Mouse (Mus musculus) limb, embryonic 11.5 days (tissue): ENCODE data around the gene Klk5. TPM values are rescaled to one million over a fixed set of nuclear protein-coding genes. Genes with fewer than 3 reads are reported as not detected.
A peak's percentile ranks its signal among the peaks of the same experiment; 100 is the strongest.

Experiments
- ATAC-seq: fragments of 200-750 bp; cut with Nextera tagmentation; 2 replicates; pipeline ENCODE4 v1.8.0; 2017; ENCODE audit warnings: low read depth; ENCODE audit not compliant: insufficient number of reproducible peaks, low FRiP score, low TSS enrichment
- DNase-seq: peaks from one replicate; pipeline ENCODE4 v3.0.0-alpha.2; 2015; ENCODE audit warnings: low spot score
- H3K27ac ChIP-seq: fragments of 300-500 bp; sonication (generic); replicated peaks from 2 replicates; pipeline ENCODE4 v1.5.1; 2014; ENCODE audit warnings: low read depth, mild to moderate bottlenecking, low read length
- H3K27me3 ChIP-seq: fragments of 300-500 bp; sonication (generic); 2 replicates; pipeline ENCODE4 v1.6.1; 2014; ENCODE audit warnings: mild to moderate bottlenecking, low read length, mixed read lengths; ENCODE audit not compliant: control insufficient read depth, insufficient read depth
- H3K36me3 ChIP-seq: fragments of 300-500 bp; sonication (generic); 2 replicates; pipeline ENCODE4 v1.6.1; 2014; ENCODE audit warnings: mild to moderate bottlenecking, low read length, moderate library complexity, mixed read lengths; ENCODE audit not compliant: control insufficient read depth, insufficient read depth
- H3K4me1 ChIP-seq: fragments of 300-500 bp; sonication (generic); 2 replicates; pipeline ENCODE4 v1.6.1; 2014; ENCODE audit warnings: low read length, mixed read lengths; ENCODE audit not compliant: control insufficient read depth, insufficient read depth
- H3K4me2 ChIP-seq: fragments of 300-500 bp; sonication (generic); 2 replicates; pipeline ENCODE4 v1.6.1; 2014; ENCODE audit warnings: low read depth, mild to moderate bottlenecking, moderate library complexity; ENCODE audit not compliant: severe bottlenecking
- H3K4me3 ChIP-seq: fragments of 300-500 bp; sonication (generic); 2 replicates; pipeline ENCODE4 v1.5.1; 2014; ENCODE audit warnings: low read depth, low read length
- H3K9ac ChIP-seq: fragments of 300-500 bp; sonication (generic); 2 replicates; pipeline ENCODE4 v1.6.1; 2014; ENCODE audit warnings: mild to moderate bottlenecking, low read length
- H3K9me3 ChIP-seq: fragments of 300-500 bp; sonication (generic); 2 replicates; pipeline ENCODE4 v1.6.1; 2016; ENCODE audit warnings: low read length; ENCODE audit not compliant: control insufficient read depth
- WGBS: fragments of 180-500 bp; shearing (Covaris S2); extraction: QIAGEN DNeasy Blood & Tissue Kit; methylation state at CpG from one replicate; pipeline ENCODE4 v1.1.7; 2014; 5-methylcytosine and 5-hydroxymethylcytosine counted together
- polyA plus RNA-seq: library from polyadenylated mRNA; unstranded; fragments of >200 nt; fragmentation: Nextera tagmentation; extraction: Ambion mirVana; gene quantifications from 2 replicates; pipeline ENCODE4 v1.2.1, GENCODE M21; 2014

The Klk5 gene
- polyA plus RNA-seq, 1 experiment from 2014 or later = not detected

GRCm38 (mm10) chr7:43857501-43857900 lies 15.7 kb downstream of the Klk5 start:
- Histone ChIP-seq H3K4me1 (no peaks in the 10 kb centered on the region), H3K27ac (no peak overlapping the region), H3K9ac (no peak overlapping the region), H3K36me3 (no peaks in the 10 kb centered on the region), H3K9me3 (no peaks in the 10 kb centered on the region), H3K27me3 (no peaks in the 10 kb centered on the region), H3K4me3 (no peak overlapping the region), H3K4me2 (no peak overlapping the region)
- no peak for ATAC-seq
- no peak for DNase-seq
- 90% methylated on average over 12 of the region's 12 CpGs for WGBS

DNA sequence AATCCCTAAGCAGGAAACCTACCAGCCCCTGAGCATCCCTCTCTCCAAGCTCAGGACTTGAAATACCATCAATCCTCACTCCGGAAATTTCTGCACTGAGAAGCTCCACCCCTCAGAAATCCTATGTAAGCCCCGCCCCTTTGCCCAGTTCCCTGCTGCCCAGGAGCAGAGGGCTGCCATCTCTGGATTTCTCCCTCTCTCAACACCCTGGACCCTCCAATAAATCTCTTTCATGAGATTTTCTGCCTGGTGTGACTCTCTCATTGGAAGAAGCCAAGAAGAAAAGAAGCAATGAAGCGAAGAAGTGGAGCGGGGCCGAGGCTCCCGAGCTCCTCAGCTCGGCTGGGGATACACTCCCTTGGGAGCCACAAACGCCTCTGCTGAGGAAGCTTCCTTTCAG lies 18.6 kb downstream of the Klk5 start:
- Histone ChIP-seq H3K4me3 (no peak overlapping the region), H3K27ac (no peak overlapping the region), H3K9ac (no peak overlapping the region), H3K36me3 (no peaks in the 10 kb centered on the region), H3K9me3 (no peaks in the 10 kb centered on the region), H3K27me3 (no peaks in the 10 kb centered on the region), H3K4me1 (no peaks in the 10 kb centered on the region), H3K4me2 (no peak overlapping the region)
- no peak for ATAC-seq
- DNase-seq = no peak
- 83% methylated on average over 8 of the region's 8 CpGs for WGBS

DNA sequence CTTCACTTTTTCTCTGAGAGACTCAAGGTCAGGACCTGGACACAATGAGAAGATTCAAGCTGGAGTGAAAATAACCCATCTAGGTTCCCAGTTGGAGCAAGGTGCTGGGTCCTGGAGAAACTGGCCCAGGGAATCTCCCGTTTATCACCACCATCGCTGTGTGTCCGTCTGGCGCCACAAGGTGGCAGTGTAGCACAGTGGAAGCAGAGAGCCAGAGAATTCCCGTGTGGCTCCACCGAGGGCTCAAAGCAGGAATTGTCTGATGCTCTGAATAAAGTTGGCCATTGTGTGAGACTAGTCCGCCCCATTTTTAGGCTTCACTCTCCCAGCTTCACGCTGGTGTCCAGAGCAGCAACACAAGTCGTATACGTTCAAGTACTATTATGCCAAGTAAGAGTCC lies 31.5 kb downstream of the Klk5 start:
- DNase-seq = peak; percentile 90
- 7% methylated on average over 10 of the region's 10 CpGs for WGBS
- peaks cover 4% of the 10 kb centered on the region; the same call in 1 of the 2 replicates for H3K4me1 ChIP-seq
- no peaks in the 10 kb centered on the region for H3K9me3 ChIP-seq
- ATAC-seq = no peak; the same call in 1 of the 2 replicates
- H3K4me2 ChIP-seq = no peak overlapping the region
- no peak overlapping the region for H3K4me3 ChIP-seq
- no peak overlapping the region for H3K9ac ChIP-seq
- H3K36me3 ChIP-seq = no peaks in the 10 kb centered on the region
- H3K27ac ChIP-seq = no peak overlapping the region
- H3K27me3 ChIP-seq = no peaks in the 10 kb centered on the region

GRCm38 (mm10) chr7:43873674-43874073 lies 31.9 kb downstream of the Klk5 start:
- H3K36me3 ChIP-seq = no peaks in the 10 kb centered on the region
- no peak overlapping the region for H3K9ac ChIP-seq
- no peak overlapping the region for H3K4me2 ChIP-seq
- DNase-seq = no peak
- ATAC-seq = no peak
- no peaks in the 10 kb centered on the region for H3K27me3 ChIP-seq
- H3K4me1 ChIP-seq = peaks cover 4% of the 10 kb centered on the region; the same call in 1 of the 2 replicates
- 68% methylated on average over 3 of the region's 3 CpGs for WGBS
- H3K27ac ChIP-seq = no peak overlapping the region
- no peaks in the 10 kb centered on the region for H3K9me3 ChIP-seq
- no peak overlapping the region for H3K4me3 ChIP-seq

DNA sequence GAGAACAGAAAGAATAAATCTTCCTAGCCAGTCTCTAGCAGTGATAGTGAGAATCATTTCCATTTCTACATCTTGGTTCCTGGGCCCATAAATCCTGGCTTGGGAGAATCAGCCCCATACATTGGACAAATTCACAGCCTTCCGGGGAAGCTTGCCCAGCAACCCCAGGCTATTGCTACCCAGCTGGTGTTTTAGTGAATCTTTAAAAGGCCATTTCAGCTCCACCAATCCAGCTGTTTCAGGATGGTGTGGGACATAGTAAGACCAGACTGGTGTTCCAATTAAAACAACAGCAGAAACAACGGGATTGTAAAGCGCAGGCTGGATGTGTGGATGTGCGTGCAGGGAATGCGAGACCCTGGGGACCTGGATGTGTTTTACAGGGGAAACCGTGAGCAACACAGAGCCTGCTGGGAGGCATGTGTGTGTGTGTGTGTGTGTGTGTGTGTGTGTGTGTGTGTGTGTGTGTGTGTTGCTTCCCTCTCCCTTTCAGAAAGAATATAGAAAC lies 33.2 kb downstream of the Klk5 start:
- H3K9me3 ChIP-seq = no peaks in the 10 kb centered on the region
- no peak overlapping the region for H3K9ac ChIP-seq
- peak; percentile 36 for DNase-seq
- no peak overlapping the region for H3K4me3 ChIP-seq
- H3K4me1 ChIP-seq = peaks cover 4% of the 10 kb centered on the region; the same call in 1 of the 2 replicates
- no peak overlapping the region for H3K27ac ChIP-seq
- H3K27me3 ChIP-seq = no peaks in the 10 kb centered on the region
- H3K4me2 ChIP-seq = no peak overlapping the region
- no peaks in the 10 kb centered on the region for H3K36me3 ChIP-seq
- 0 out of 2 replicates have a peak, but pooled peaks have one; percentile 56 for ATAC-seq
- 39% methylated on average over 6 of the region's 6 CpGs for WGBS

GRCm38 (mm10) chr7:43876444-43876843 lies 34.7 kb downstream of the Klk5 start:
- Histone ChIP-seq H3K4me1 (peaks cover 6% of the 10 kb centered on the region; the same call in 1 of the 2 replicates), H3K27me3 (no peaks in the 10 kb centered on the region), H3K4me3 (no peak overlapping the region), H3K9me3 (no peaks in the 10 kb centered on the region), H3K4me2 (no peak overlapping the region), H3K36me3 (no peaks in the 10 kb centered on the region), H3K9ac (no peak overlapping the region), H3K27ac (no peak overlapping the region)
- no peak for ATAC-seq
- DNase-seq = no peak
- 79% methylated on average over 4 of the region's 4 CpGs for WGBS

DNA sequence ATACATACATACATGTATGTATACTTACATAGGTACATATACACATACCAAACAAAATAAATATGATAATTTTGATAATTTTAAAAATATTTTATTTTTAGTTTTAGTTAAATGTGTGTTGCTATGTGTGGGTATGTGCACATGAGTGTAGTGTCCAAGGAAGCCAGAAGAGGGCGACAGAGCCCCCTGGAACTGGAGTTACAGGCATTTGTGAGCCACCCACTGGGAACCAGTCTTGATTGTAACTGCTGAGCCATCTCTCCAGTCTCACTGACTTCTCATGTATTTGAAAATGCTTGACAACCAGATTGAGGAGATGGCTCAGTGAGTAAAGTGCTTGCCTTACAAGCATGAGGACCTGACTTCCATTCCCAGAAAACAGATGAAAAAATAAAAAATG lies 36.5 kb downstream of the Klk5 start:
- ATAC-seq = no peak
- H3K9ac ChIP-seq = no peak overlapping the region
- no peak overlapping the region for H3K27ac ChIP-seq
- WGBS = 62% methylated on average over 1 of the region's 1 CpGs
- H3K9me3 ChIP-seq = no peaks in the 10 kb centered on the region
- peaks cover 6% of the 10 kb centered on the region; the same call in 1 of the 2 replicates for H3K4me1 ChIP-seq
- H3K4me3 ChIP-seq = no peak overlapping the region
- H3K27me3 ChIP-seq = no peaks in the 10 kb centered on the region
- H3K36me3 ChIP-seq = no peaks in the 10 kb centered on the region
- no peak for DNase-seq
- H3K4me2 ChIP-seq = no peak overlapping the region

GRCm38 (mm10) chr7:43880912-43881311 lies 39.1 kb downstream of the Klk5 start, which contains the start of gene Klk4:
Klk4 (plus strand) TSS chr7:43881160.
- Histone ChIP-seq H3K4me2 (no peak within 1 kb of the TSS), H3K27ac (no peak within 1 kb of the TSS), H3K4me3 (no peak within 1 kb of the TSS), H3K9ac (no peak within 1 kb of the TSS), H3K36me3 (no peaks in the 10 kb centered on the region), H3K4me1 (peaks cover 5% of the 10 kb centered on the region; the same call in 1 of the 2 replicates), H3K9me3 (no peaks in the 10 kb centered on the region), H3K27me3 (no peaks in the 10 kb centered on the region)
- DNase-seq (no peak), ATAC-seq (no peak)
- 8% methylated on average over 3 of the region's 3 CpGs for WGBS

- no peak overlapping the region for H3K27ac ChIP-seq
- peaks cover 5% of the 10 kb centered on the region; the same call in 1 of the 2 replicates for H3K4me1 ChIP-seq
- H3K4me2 ChIP-seq = no peak overlapping the region
- WGBS = 17% methylated on average over 4 of the region's 4 CpGs
- H3K27me3 ChIP-seq = no peaks in the 10 kb centered on the region
- no peak overlapping the region for H3K9ac ChIP-seq
- ATAC-seq (no peak), DNase-seq (no peak)
- no peak overlapping the region for H3K4me3 ChIP-seq
- no peaks in the 10 kb centered on the region for H3K36me3 ChIP-seq
- no peaks in the 10 kb centered on the region for H3K9me3 ChIP-seq
Measured at GRCm38 (mm10) chr7:43882346-43882745, 40.6 kb downstream of the Klk5 start.
